Mouse (Mus musculus) thymus, postnatal 4 days (tissue): ENCODE measurements around the gene Atp1a2.

Experiments
- DNase-seq: peaks from one replicate; pipeline ENCODE4 v3.0.0; 2021

Atp1a2 gene

GRCm38 (mm10) chr1:172302851-172303250 lies 5.0 kb upstream of the Atp1a2 start:
- no peak for DNase-seq

GRCm38 (mm10) chr1:172302311-172302710 lies 4.4 kb upstream of the Atp1a2 start:
- no peak for DNase-seq

GRCm38 (mm10) chr1:172301180-172301579 lies 3.3 kb upstream of the Atp1a2 start:
- DNase-seq, result no peak

- DNase-seq, result no peak
These were observed 2.4 kb upstream of the Atp1a2 start for GRCm38 (mm10) chr1:172300247-172300646.

- DNase-seq, result no peak
These were observed 1.7 kb upstream of the Atp1a2 start for GRCm38 (mm10) chr1:172299528-172299927.

- DNase-seq, result no peak
These were observed 901 bp downstream of the Atp1a2 start for GRCm38 (mm10) chr1:172296816-172297510.

GRCm38 (mm10) chr1:172295751-172296197 lies 2.1 kb downstream of the Atp1a2 start:
- DNase-seq, result no peak

- no peak for DNase-seq
These were observed 4.4 kb downstream of the Atp1a2 start for GRCm38 (mm10) chr1:172293449-172293848.

GRCm38 (mm10) chr1:172292880-172293279 lies 5.0 kb downstream of the Atp1a2 start:
- DNase-seq, result no peak

- no peak for DNase-seq
These were observed 8.3 kb downstream of the Atp1a2 start for GRCm38 (mm10) chr1:172289617-172289946.

GRCm38 (mm10) chr1:172288900-172289616 lies 8.8 kb downstream of the Atp1a2 start:
- no peak for DNase-seq

- no peak for DNase-seq
These were observed 11.1 kb downstream of the Atp1a2 start for GRCm38 (mm10) chr1:172286740-172287139.

- DNase-seq, result no peak
These were observed 13.6 kb downstream of the Atp1a2 start for GRCm38 (mm10) chr1:172284221-172284620.

GRCm38 (mm10) chr1:172283073-172283472 lies 14.8 kb downstream of the Atp1a2 start:
- DNase-seq, result no peak

GRCm38 (mm10) chr1:172281522-172282254 lies 16.2 kb downstream of the Atp1a2 start:
- DNase-seq, result no peak

GRCm38 (mm10) chr1:172279768-172280509 lies 17.9 kb downstream of the Atp1a2 start:
- DNase-seq, result no peak

- no peak for DNase-seq
These were observed 19.5 kb downstream of the Atp1a2 start for GRCm38 (mm10) chr1:172278328-172278727.

- DNase-seq, result peak; percentile 23
These were observed 20.7 kb downstream of the Atp1a2 start for GRCm38 (mm10) chr1:172277172-172277571.

GRCm38 (mm10) chr1:172274547-172274946 lies 23.3 kb downstream of the Atp1a2 start:
- DNase-seq, result no peak

- no peak for DNase-seq
These were observed 23.7 kb downstream of the Atp1a2 start for GRCm38 (mm10) chr1:172274116-172274515.

- DNase-seq, result no peak
These were observed 24.5 kb downstream of the Atp1a2 start for GRCm38 (mm10) chr1:172273386-172273785.

- no peak for DNase-seq
These were observed 26.1 kb downstream of the Atp1a2 start for GRCm38 (mm10) chr1:172271765-172272164.

GRCm38 (mm10) chr1:172271208-172271607 lies 26.7 kb downstream of the Atp1a2 start:
- DNase-seq, result no peak
